Mouse (Mus musculus) bone marrow macrophage, adult 2 months (primary cell): Measurements from ENCODE around the gene Zhx3.

Experiments used
- CTCF ChIP-seq: IDR thresholded peaks from 2 replicates; pipeline ENCODE4 v1.5.1; 2012; ENCODE audit warnings: low read depth, mild to moderate bottlenecking, low read length, moderate library complexity
- POLR2A ChIP-seq: IDR thresholded peaks from 2 replicates; pipeline ENCODE4 v1.6.1; 2012; ENCODE audit warnings: mild to moderate bottlenecking, low read depth, low read length, borderline replicate concordance

DNA sequence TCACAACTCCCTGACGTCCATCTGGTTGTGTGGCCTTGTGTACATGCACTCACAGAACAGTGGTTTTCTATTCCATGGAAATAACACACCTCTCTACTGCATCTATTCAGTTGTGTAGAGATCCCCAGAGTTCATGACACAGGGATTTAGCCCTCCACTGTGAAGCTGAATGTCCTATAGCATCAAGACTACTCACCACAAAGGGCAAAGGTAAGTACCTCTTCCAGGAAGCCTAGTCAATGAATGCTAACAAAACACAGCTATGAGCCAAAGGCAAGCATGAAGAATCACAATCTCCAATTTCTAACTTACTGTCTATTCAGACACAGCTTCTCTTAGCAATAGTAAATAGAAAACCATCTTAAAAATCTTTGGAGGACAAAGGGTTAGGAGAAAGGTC lies 25.1 kb downstream of the Zhx3 start:
- TF ChIP-seq CTCF (no peak), POLR2A (no peak)
